Mouse (Mus musculus) c-Kit-negative CD71-positive TER-119-positive erythroid progenitor cells, embryonic 14.5 days (primary cell): ENCODE measurements around the gene Fam221a.
"Not testable (repeated sequence)": the region's sequence is repeated elsewhere in the genome, so short reads cannot be mapped to it uniquely, and the experiment has no call there.

Experiments used
- DNase-seq: peaks from one replicate; pipeline ENCODE4 v3.0.0-alpha.2; 2013; ENCODE audit warnings: low read depth, low spot score

Fam221a gene

DNA sequence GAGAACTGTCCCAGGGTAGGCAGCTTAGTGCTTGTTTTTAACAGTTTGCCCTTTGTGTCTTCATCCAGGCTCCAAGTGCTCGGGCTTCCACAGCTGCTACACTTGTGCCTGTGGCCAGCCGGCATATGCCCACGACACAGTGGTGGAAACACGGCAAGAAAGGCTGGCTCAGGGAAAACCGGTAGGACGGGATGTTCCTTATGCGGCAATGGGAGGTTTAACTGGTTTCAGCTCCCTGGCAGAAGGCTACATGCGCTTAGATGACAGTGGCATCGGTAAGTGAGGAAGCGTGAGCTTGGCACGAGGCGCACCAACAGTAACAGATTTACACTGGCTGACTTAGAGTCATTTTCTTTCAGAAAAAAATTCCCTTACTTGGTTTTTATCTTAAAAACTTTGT, 10.8 kb downstream of the Fam221a start:
- DNase-seq: no peak

DNA sequence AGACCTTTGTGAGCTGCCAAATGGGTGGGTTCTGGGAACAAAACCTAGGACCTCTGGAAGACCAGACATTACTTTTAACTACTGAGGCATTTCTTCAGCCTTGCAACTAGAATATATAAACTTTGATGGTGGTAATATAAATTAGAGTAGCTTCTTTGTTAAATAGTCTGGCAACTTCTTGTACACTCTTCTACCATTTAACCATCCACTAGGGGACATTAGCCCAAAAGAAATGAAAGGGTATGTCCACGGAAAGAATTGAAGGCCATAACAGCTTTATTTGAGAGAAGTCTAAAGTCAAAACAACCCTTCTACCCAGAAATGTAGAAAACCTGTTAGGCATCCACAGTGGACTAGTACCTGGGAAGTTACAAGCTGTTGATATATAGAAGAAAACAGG, 26.7 kb downstream of the Fam221a start:
- no peak for DNase-seq

DNA sequence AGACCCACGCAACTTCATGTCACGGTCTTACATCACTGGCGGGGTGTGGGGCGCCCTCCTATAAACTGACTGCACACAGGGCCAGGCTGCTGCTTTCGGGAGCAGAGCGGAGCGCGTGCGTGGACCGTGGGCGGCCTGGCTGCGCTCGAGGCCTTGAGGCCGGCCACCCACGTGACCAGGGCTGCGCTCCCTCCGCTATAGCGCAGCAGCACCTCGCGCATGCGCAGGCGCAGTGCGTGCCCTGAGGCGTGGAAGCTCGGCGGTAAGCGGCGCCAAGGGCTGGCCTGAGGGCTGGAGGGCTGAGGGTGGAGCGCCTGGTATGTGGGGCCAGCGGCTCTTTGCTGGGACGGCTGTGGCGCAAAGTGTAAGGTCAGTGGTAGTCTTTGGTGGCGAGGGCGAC, 27.8 kb downstream of the Fam221a start, which contains the start of gene Stk31:
TSS of gene Stk31 (plus strand) at position 289 of the 400 bp plus-strand sequence.
- DNase-seq: no peak

DNA sequence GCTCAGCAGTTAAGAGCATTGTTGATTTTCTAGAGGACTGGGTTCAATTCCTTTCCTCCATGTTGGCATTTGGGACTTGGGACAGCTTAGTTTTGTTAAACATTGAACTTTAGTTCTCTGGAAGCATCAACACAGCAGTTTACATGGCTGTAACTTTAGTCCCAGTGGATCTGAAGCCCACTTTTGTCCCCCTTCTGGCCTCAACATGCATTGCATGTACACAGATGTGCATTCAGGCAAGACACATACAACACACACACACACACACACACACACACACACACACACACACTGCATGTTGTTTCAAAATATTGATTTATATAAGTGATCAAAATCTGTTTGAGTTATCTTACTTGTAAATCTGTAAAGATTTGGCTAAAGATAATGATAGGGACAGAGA, 29.9 kb downstream of the Fam221a start:
- no peak for DNase-seq

DNA sequence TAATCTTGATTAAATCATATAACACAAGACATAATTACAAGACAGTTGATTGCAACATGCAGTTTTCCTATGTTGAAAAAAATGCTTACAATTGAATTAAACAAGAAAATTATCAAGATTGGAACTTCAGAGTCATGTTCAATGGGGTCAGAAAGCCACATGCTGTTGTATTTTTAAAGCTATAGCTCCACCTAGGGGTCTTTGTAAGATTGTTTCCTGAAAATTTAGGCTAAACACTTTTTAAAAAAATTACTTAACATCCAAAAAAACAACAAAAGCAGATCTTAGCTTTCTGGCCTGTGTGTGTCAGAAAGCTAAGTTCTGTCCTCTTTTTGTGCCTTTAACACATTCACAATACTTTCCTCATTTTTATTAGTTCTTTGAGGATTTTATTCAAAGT, 30.8 kb downstream of the Fam221a start:
- no peak for DNase-seq

DNA sequence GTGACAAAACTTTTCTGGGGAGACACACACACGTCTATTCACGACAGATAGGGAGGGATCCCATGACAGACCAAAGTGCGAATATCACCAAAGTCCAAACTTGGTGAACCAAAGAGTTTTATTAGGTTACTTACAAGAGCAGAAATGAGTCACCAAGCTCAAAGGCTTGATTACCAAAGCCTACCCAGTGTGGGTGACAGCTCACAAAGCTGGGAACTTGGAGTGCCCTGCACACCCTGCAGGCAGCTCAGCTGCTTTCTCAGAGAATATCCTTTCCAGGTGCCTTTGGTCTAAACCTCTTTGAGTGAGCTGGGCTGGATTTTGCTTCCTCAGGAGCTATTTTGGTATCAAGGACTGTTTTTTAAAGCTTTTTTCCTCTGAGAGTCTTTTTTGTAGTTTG, 43.3 kb downstream of the Fam221a start:
- no peak for DNase-seq

DNA sequence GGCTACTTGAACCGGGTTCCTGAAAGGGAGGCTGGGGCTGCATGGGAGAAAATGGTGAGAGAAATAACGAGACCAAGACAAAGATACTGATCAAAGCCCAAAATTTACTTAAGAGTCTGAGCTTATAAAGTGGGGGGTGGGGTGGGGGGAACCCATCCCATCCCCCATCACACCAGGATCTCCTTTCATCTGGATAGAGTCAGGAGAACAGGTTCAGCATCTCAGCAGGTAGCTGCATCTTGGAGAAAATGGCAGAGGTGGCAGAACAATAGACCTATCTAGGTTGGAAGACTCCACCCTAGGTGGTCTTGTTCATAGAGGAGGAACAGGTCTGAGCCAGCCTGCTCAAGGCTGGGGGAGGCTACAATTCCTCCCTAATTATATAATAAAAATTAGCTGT, 45.4 kb downstream of the Fam221a start:
- not testable (repeated sequence) for DNase-seq

DNA sequence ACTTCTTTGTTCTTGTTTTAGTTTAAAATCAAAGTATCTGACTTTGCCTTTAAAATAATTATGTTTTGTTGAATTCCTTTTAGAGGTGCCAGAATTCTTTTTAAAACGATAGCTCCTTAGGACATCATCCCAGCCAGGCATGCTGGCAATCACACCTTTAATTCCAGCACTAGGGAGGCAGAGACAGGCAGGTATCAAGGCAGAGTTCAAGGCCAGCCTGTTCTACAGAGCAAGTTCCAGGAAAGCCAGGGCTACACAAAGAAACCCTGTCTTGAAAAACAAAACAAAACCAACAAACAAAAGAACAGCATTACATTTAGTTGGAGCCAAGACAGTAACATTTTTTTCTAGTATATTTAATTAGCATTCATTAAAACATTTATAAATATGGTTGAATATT, 48.4 kb downstream of the Fam221a start:
- DNase-seq: no peak

DNA sequence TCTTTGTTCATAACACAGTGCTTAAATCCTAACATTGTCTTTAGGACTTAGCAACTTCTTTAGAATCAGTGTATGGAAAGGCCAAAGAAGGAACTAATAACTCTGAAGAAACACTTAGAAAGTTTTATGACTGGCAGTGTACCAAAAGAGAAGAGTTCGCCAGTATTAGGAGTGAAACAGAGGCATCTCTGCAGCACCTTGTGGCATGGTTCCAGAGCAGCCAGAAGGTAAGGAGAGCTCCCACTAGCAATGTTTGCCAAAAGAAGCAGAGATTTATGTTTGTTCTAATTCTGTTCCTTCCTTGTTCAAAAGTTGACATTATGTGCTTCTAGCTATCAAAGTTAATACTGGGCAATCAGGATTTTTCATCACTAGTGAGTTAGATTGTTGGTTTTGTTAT, 69.8 kb downstream of the Fam221a start:
- DNase-seq: no peak
